Mouse (Mus musculus) colon, adult 2 months (tissue): ENCODE measurements around the gene Olfr971. TPM values are rescaled to one million over a fixed set of nuclear protein-coding genes. Genes with fewer than 3 reads are reported as not detected.

Source experiments
- polyA plus RNA-seq: library from polyadenylated mRNA; depleted of rRNA; stranded (reverse); fragments of >200 nt; gene quantifications from 2 replicates; pipeline ENCODE4 v1.2.3, GENCODE M21; 2012; rRNA removed

Gene Olfr971
- polyA plus RNA-seq = not detected in 2 replicates

DNA sequence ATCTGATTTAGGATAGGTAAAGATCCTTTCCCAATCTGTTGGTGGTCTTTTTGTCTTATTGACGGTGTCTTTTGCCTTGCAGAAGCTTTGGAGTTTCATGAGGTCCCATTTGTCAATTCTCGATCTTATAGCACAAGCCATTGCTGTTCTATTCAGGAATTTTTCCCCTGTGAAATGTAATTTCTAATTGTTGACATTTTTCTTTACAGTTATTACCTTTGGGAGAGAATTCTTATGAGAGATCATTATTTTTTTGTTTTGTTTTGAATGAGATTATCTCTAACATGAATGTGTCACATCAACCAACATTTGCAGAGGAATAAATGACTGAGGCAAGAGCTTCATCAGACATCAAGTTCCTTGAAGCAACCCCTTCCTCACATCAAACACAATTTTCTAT is at the start of gene Olfr971:
Gene Olfr971, plus strand, starts transcription at position 301 of the 400 bp plus-strand sequence.

DNA sequence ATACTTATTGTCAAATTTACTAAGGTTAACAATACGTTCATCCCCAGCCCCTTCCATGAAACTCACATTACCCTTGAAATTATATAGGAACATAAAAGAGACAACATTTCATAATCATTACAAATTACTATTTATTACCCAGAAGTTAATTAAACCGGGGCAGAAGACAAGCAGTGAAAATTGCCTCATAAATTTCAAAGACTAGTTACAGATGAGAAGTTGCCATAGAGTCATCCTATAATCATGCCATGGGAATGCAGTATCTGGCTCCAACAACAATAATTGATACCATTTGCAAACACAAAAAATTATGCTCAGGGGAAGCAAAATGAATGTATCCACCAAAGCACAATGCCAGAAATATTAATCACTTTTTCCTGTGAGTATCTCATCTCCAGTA is 46.1 kb upstream of the Olfr971 start, which contains the start of gene Olfr969:
Gene Olfr969, plus strand, starts transcription at position 388 of the 400 bp plus-strand sequence.

DNA sequence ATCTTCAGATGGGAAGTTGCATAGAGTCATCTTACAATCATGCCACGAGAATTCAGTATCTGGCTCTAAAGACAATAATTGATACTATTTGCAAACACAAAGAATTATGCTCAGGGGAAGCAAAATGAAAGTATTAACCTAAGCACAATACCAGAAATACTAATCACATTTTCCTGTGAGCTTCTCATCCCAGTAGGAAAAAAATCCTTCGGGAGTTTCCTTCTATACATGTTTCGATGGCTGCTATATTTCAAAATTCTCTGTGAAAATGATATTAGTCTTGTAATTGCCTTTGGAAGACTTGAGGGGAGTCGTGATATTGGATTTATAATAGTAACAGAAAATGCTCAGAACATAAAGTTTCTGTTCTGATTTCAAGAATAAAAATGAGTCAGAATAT is 28.1 kb upstream of the Olfr971 start, which contains the start of gene Olfr970:
Gene Olfr970, plus strand, starts transcription at position 301 of the 400 bp plus-strand sequence.

DNA sequence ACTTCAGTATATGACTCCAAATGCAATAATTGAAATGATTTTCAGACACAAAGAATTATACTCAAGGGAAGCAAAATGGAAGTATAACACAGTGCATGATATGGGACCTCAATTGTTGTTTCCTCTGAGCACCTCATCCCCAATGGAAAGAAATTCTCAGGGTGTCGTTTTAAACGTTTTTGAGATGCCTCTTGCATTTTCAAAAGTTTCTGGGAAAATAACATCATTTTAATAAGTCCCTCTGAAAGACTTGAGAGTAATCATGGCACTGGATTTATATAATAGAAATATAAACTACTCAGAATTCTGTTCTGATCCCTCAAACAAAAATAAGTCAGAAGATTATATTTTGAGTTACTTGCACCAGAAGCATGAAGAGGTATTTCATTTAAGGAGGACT is 29.4 kb downstream of the Olfr971 start, which contains the start of gene Olfr972:
Gene Olfr972, plus strand, starts transcription at position 301 of the 400 bp plus-strand sequence.

Other genes with a start within 250 kb of the Olfr971 start
- 3.6 and 6.4 TPM in 2 replicates for gene AW551984, start 232.5 kb upstream of the Olfr971 start, polyA plus RNA-seq
- gene Olfr148, start 226.2 kb upstream of the Olfr971 start, polyA plus RNA-seq = not detected in 2 replicates
- gene Olfr960, start 215.5 kb upstream of the Olfr971 start, polyA plus RNA-seq = not detected in 2 replicates
- gene Olfr961, start 191.8 kb upstream of the Olfr971 start, polyA plus RNA-seq = not detected in 2 replicates
- gene Olfr963, start 169.7 kb upstream of the Olfr971 start, polyA plus RNA-seq = not detected in 2 replicates
- gene Olfr149, start 129.8 kb upstream of the Olfr971 start, polyA plus RNA-seq = not detected in 2 replicates
- not detected in 2 replicates for gene Olfr965, start 125.5 kb upstream of the Olfr971 start, polyA plus RNA-seq
- gene Olfr150, start 105.9 kb upstream of the Olfr971 start, polyA plus RNA-seq = not detected in 2 replicates
- gene Olfr967, start 90.6 kb upstream of the Olfr971 start, polyA plus RNA-seq = not detected in 2 replicates
- gene Olfr968, start 53.6 kb upstream of the Olfr971 start, polyA plus RNA-seq = not detected in 2 replicates
- not detected in 2 replicates for gene Olfr969, start 45.9 kb upstream of the Olfr971 start, polyA plus RNA-seq
- gene Olfr970, start 28.0 kb upstream of the Olfr971 start, polyA plus RNA-seq = not detected in 2 replicates
- not detected in 2 replicates for gene Olfr972, start 29.5 kb downstream of the Olfr971 start, polyA plus RNA-seq
- not detected in 2 replicates for gene Olfr229, start 70.5 kb downstream of the Olfr971 start, polyA plus RNA-seq
- not detected in 2 replicates for gene Olfr974, start 100.6 kb downstream of the Olfr971 start, polyA plus RNA-seq
- not detected in 2 replicates for gene Olfr975, start 115.2 kb downstream of the Olfr971 start, polyA plus RNA-seq
- not detected in 2 replicates for gene Olfr976, start 124.3 kb downstream of the Olfr971 start, polyA plus RNA-seq
- gene Olfr978, start 155.2 kb downstream of the Olfr971 start, polyA plus RNA-seq = not detected in 2 replicates
- gene Olfr979, start 166.6 kb downstream of the Olfr971 start, polyA plus RNA-seq = not detected in 2 replicates
- not detected in 2 replicates for gene Olfr980, start 172.7 kb downstream of the Olfr971 start, polyA plus RNA-seq
- gene Olfr981, start 184.6 kb downstream of the Olfr971 start, polyA plus RNA-seq = not detected in 2 replicates
- gene Olfr982, start 237.0 kb downstream of the Olfr971 start, polyA plus RNA-seq = not detected in 2 replicates